Mouse (Mus musculus) lung, postnatal 14 days (tissue): Measurements from ENCODE around the gene Olfr53.
"Not testable (repeated sequence)": the region's sequence is repeated elsewhere in the genome, so short reads cannot be mapped to it uniquely, and the experiment has no call there.

ENCODE experiments used
- DNase-seq: peaks from one replicate; pipeline ENCODE4 v3.0.0; 2021

Olfr53 gene

GRCm38 (mm10) chr7:140646152-140646551, at the start of gene Olfr53:
Gene Olfr53, plus strand, starts transcription at chr7:140646452.
- DNase-seq = no peak

GRCm38 (mm10) chr7:140600969-140601368, 45.3 kb upstream of the Olfr53 start, which contains the start of gene Olfr46:
Gene Olfr46, plus strand, starts transcription at chr7:140601269.
- not testable (repeated sequence) for DNase-seq

- not testable (repeated sequence) for DNase-seq
These were observed 17.6 kb upstream of the Olfr53 start, which contains the start of gene Olfr61 for GRCm38 (mm10) chr7:140628670-140629069. Gene Olfr61, plus strand, starts transcription at chr7:140628970.

- DNase-seq = no peak
These were observed 15.7 kb upstream of the Olfr53 start for GRCm38 (mm10) chr7:140630559-140630958.

GRCm38 (mm10) chr7:140659630-140660029, 13.4 kb downstream of the Olfr53 start, which contains the start of gene Olfr539:
Gene Olfr539, plus strand, starts transcription at chr7:140659930.
- DNase-seq = no peak

GRCm38 (mm10) chr7:140670693-140671092, 24.4 kb downstream of the Olfr53 start:
- DNase-seq = not testable (repeated sequence)

GRCm38 (mm10) chr7:140675863-140676262, 29.6 kb downstream of the Olfr53 start:
- no peak for DNase-seq

- DNase-seq = not testable (repeated sequence)
These were observed 33.3 kb downstream of the Olfr53 start for GRCm38 (mm10) chr7:140679591-140679990.

- DNase-seq = no peak
These were observed 35.4 kb downstream of the Olfr53 start, which contains the start of gene Olfr45 for GRCm38 (mm10) chr7:140681651-140682050. Gene Olfr45, plus strand, starts transcription at chr7:140681951.

- no peak for DNase-seq
These were observed 50.7 kb downstream of the Olfr53 start, which contains the start of gene Olfr541 for GRCm38 (mm10) chr7:140696967-140697366. Gene Olfr541, plus strand, starts transcription at chr7:140697267.
